Mouse (Mus musculus) frontal cortex, postnatal 25 days (tissue): ENCODE measurements around the gene Ntm.
A peak's percentile ranks its signal among the peaks of the same experiment; 100 is the strongest.

Experiments
- DNase-seq, 2 experiments: peaks; one replicate each; pipeline ENCODE4 v3.0.0; 2022; ENCODE audit warnings: low spot score in 2 of 2

The Ntm gene

GRCm38 (mm10) chr9:29660059-29660613, 302.8 kb downstream of the Ntm start:
- DNase-seq = no peak

GRCm38 (mm10) chr9:29657761-29658465, 305.0 kb downstream of the Ntm start:
- DNase-seq = no peak

GRCm38 (mm10) chr9:29654885-29655284, 308.1 kb downstream of the Ntm start:
- DNase-seq = peak in 1 of 2 experiments; percentile 36

GRCm38 (mm10) chr9:29653678-29654235, 309.2 kb downstream of the Ntm start:
- DNase-seq = no peak

- no peak for DNase-seq
Measured at GRCm38 (mm10) chr9:29652854-29653253, 310.1 kb downstream of the Ntm start.

- no peak for DNase-seq
Measured at GRCm38 (mm10) chr9:29651856-29652255, 311.1 kb downstream of the Ntm start.

GRCm38 (mm10) chr9:29651226-29651625, 311.7 kb downstream of the Ntm start:
- no peak for DNase-seq

GRCm38 (mm10) chr9:29650679-29651078, 312.3 kb downstream of the Ntm start:
- peak in 1 of 2 experiments; percentile 44 for DNase-seq

GRCm38 (mm10) chr9:29650266-29650665, 312.7 kb downstream of the Ntm start:
- DNase-seq = no peak

- DNase-seq = no peak
Measured at GRCm38 (mm10) chr9:29648256-29648655, 314.7 kb downstream of the Ntm start.

- DNase-seq = no peak
Measured at GRCm38 (mm10) chr9:29647764-29648163, 315.2 kb downstream of the Ntm start.

GRCm38 (mm10) chr9:29645796-29646400, 317.0 kb downstream of the Ntm start:
- DNase-seq = no peak

- DNase-seq = peak; percentile 68 to 77
Measured at GRCm38 (mm10) chr9:29642997-29643657, 319.8 kb downstream of the Ntm start.

- no peak for DNase-seq
Measured at GRCm38 (mm10) chr9:29637335-29637734, 325.6 kb downstream of the Ntm start.

- no peak for DNase-seq
Measured at GRCm38 (mm10) chr9:29617181-29617580, 345.8 kb downstream of the Ntm start.

- no peak for DNase-seq
Measured at GRCm38 (mm10) chr9:29612020-29612612, 350.8 kb downstream of the Ntm start.

- no peak for DNase-seq
Measured at GRCm38 (mm10) chr9:29610867-29611266, 352.1 kb downstream of the Ntm start.

- no peak for DNase-seq
Measured at GRCm38 (mm10) chr9:29597665-29598064, 365.3 kb downstream of the Ntm start.

GRCm38 (mm10) chr9:29595321-29595720, 367.6 kb downstream of the Ntm start:
- no peak for DNase-seq

GRCm38 (mm10) chr9:29594537-29595294, 368.2 kb downstream of the Ntm start:
- DNase-seq = no peak

- no peak for DNase-seq
Measured at GRCm38 (mm10) chr9:29587376-29587775, 375.6 kb downstream of the Ntm start.
